14 mouse cellular contexts compared by ENCODE assay signal in genomic region chr5:116212706-116213105, GRCm38 (mm10).
A peak's percentile ranks its signal among the peaks of the same experiment; 100 is the strongest.
DNase-seq lines count a peak whose midpoint lies in the region; ATAC-seq and TF ChIP-seq lines count a peak whose summit lies in the region.
"Had no signal": no experiment of that assay in that cellular context is flagged by ENCODE, and none has a peak within 500 bp of the region (broad histone marks: within the 10 kb centered on the region; RNA-seq: fewer than 3 reads in every experiment).

No protein-coding gene starts in this region.

- 69% methylated on average over 5 of the region's 5 CpGs for WGBS in kidney, adult 2 months
- 84% methylated on average over 5 of the region's 5 CpGs for WGBS in spleen, adult 2 months

- no peaks in the 10 kb centered on the region for H3K27me3 ChIP-seq in kidney, adult 2 months (replicated peaks; ENCODE audit: control insufficient read depth, insufficient read depth, low read length)
- no peaks in the 10 kb centered on the region for H3K27me3 ChIP-seq in spleen, adult 2 months (ENCODE audit: control insufficient read depth, insufficient read depth, low read length)
- H3K27me3 ChIP-seq: forebrain, embryonic 15.5 days; liver, embryonic 13.5 days; neural tube, embryonic 15.5 days had no signal

- no peaks in the 10 kb centered on the region for H3K4me1 ChIP-seq in kidney, adult 2 months (ENCODE audit: control insufficient read depth, insufficient read depth, low read length)
- no peaks in the 10 kb centered on the region for H3K4me1 ChIP-seq in spleen, adult 2 months (ENCODE audit: control insufficient read depth, insufficient read depth, insufficient read length)
- H3K4me1 ChIP-seq: liver, embryonic 13.5 days had no signal

- no peak overlapping the region for H3K4me3 ChIP-seq in kidney, adult 2 months (ENCODE audit: insufficient read depth, low read depth, low read length)
- no peak overlapping the region for H3K4me3 ChIP-seq in spleen, adult 2 months (ENCODE audit: extremely low read depth, insufficient read depth, insufficient read length)
- H3K4me3 ChIP-seq: forebrain, embryonic 15.5 days; heart, embryonic 10.5 days; hindbrain, embryonic 15.5 days; liver, embryonic 13.5 days; neural tube, embryonic 15.5 days had no signal

- H3K36me3 ChIP-seq in kidney, adult 2 months (ENCODE audit: control insufficient read depth, insufficient read depth, low read length): no peaks in the 10 kb centered on the region
- no peaks in the 10 kb centered on the region for H3K36me3 ChIP-seq in spleen, adult 2 months (ENCODE audit: control insufficient read depth, insufficient read depth, low read length)
- H3K36me3 ChIP-seq: forebrain, embryonic 15.5 days; heart, embryonic 10.5 days; hindbrain, embryonic 15.5 days; liver, embryonic 13.5 days; neural tube, embryonic 15.5 days had no signal

- DNase-seq in CD4-positive, CD25-positive, alpha-beta regulatory T cell, adult 2 months (ENCODE audit: low read depth, low spot score): peak; percentile 46
- DNase-seq in kidney, adult 2 months: peak; percentile 5
- no peak for DNase-seq in kidney, postnatal 10 days
- no peak for DNase-seq in spleen, adult 2 months (ENCODE audit: low read depth in 1 of 2, low spot score in 2 of 2)
- DNase-seq in spleen, postnatal 10 days (ENCODE audit: low spot score in 2 of 2): no peak
- no peak for DNase-seq in layer of hippocampus, adult 9-11 months
- DNase-seq: liver, embryonic 13.5 days; right cerebral cortex, postnatal 4 days had no signal

- ATAC-seq in CD4-positive, CD25-positive, alpha-beta regulatory T cell, adult 4 months: no peak
- peak; percentile 44; the same call in 1 of the 2 replicates for ATAC-seq in megakaryocyte-erythroid progenitor cell, adult 5-6 weeks (replicated peaks; ENCODE audit: low FRiP score, low TSS enrichment, poor library complexity, severe bottlenecking)
- ATAC-seq: forebrain, embryonic 15.5 days had no signal

- no peak overlapping the region for H3K27ac ChIP-seq in kidney, adult 2 months (ENCODE audit: insufficient read depth, low read depth, low read length)
- no peak overlapping the region for H3K27ac ChIP-seq in spleen, adult 2 months (ENCODE audit: insufficient read depth, low read length)
- H3K27ac ChIP-seq: forebrain, embryonic 15.5 days; heart, embryonic 10.5 days; hindbrain, embryonic 15.5 days; liver, embryonic 13.5 days; neural tube, embryonic 15.5 days had no signal

- TF ChIP-seq CTCF in kidney, adult 2 months (conservative IDR thresholded peaks at IDR 0.05; ENCODE audit: insufficient read depth, insufficient read length, low read depth, low read length): peak; percentile 59
- peak; percentile 18; the same call in 1 of the 2 replicates for TF ChIP-seq CTCF in spleen, adult 2 months (IDR thresholded peaks at IDR 0.05; ENCODE audit: extremely low read depth, insufficient read depth, insufficient read length, insufficient replicate concordance)

- TF ChIP-seq POLR2A in kidney, adult 2 months (IDR thresholded peaks at IDR 0.05; ENCODE audit: low read depth, low read length): no peak
- no peak for TF ChIP-seq POLR2A in spleen, adult 2 months (IDR thresholded peaks at IDR 0.05; ENCODE audit: low read depth, low read length)

Comparison
In these comparisons a context has a peak if more than half of its experiments do, and no peak if none do; other contexts are left out.
1. DNase-seq: peak in CD4-positive, CD25-positive, alpha-beta regulatory T cell, adult 2 months (single experiment) and kidney, adult 2 months (single experiment); none in kidney, postnatal 10 days (single experiment), spleen, adult 2 months (0 of 2), spleen, postnatal 10 days (0 of 2) and layer of hippocampus, adult 9-11 months (single experiment).